Mouse (Mus musculus) myocyte (in vitro differentiated cells): ENCODE results near the gene Fabp3. TPM values are rescaled to one million over a fixed set of nuclear protein-coding genes. Genes with fewer than 3 reads are reported as not detected.

Source experiments
- H3K27me3 ChIP-seq: one replicate; pipeline ENCODE4 v1.6.1; 2011; ENCODE audit not compliant: control insufficient read depth, insufficient read depth, insufficient read length
- H3K36me3 ChIP-seq: one replicate; pipeline ENCODE4 v1.6.1; 2011; ENCODE audit not compliant: control insufficient read depth, insufficient read depth
- H3K4me2 ChIP-seq: one replicate; pipeline ENCODE4 v1.6.1; 2011; ENCODE audit warnings: low read depth, control low read depth
- H3K4me3 ChIP-seq: one replicate; pipeline ENCODE4 v1.5.1; 2011; ENCODE audit warnings: mild to moderate bottlenecking, control low read depth, moderate library complexity
- H3K79me2 ChIP-seq: one replicate; pipeline ENCODE4 v1.6.1; 2011; ENCODE audit not compliant: control insufficient read depth, insufficient read depth
- H3ac ChIP-seq: one replicate; pipeline ENCODE4 v1.6.1; 2011; ENCODE audit not compliant: control insufficient read depth, insufficient read length
- CEBPB ChIP-seq: IDR thresholded peaks from 2 replicates; pipeline ENCODE4 v1.6.1; 2011; ENCODE audit warnings: mild to moderate bottlenecking, moderate library complexity; ENCODE audit not compliant: poor library complexity, insufficient read depth, severe bottlenecking
- E2F4 ChIP-seq: IDR thresholded peaks from one replicate; pipeline ENCODE4 v1.6.1; 2011; ENCODE audit warnings: mild to moderate bottlenecking, control low read depth, moderate library complexity; ENCODE audit not compliant: insufficient read depth
- MAX ChIP-seq: IDR thresholded peaks from one replicate; pipeline ENCODE4 v1.6.1; 2011; ENCODE audit warnings: low read depth, mild to moderate bottlenecking, control low read depth
- MYOD1 ChIP-seq, 3 experiments: IDR thresholded peaks; one replicate each; pipeline ENCODE4 v1.6.1; 2011; ENCODE audit warnings: control low read depth in 2 of 3, low read depth in 2 of 3, mild to moderate bottlenecking in 2 of 3, moderate library complexity in 1 of 3; ENCODE audit not compliant: insufficient read length in 2 of 3, control insufficient read depth in 1 of 3
- MYOG ChIP-seq, 3 experiments: IDR thresholded peaks; one replicate each; pipeline ENCODE4 v1.6.1; 2011; ENCODE audit warnings: control low read depth in 2 of 3, low read depth in 2 of 3, mild to moderate bottlenecking in 2 of 3; ENCODE audit not compliant: insufficient read length in 2 of 3, control insufficient read depth in 1 of 3, insufficient read depth in 1 of 3
- POLR2A ChIP-seq: IDR thresholded peaks from one replicate; pipeline ENCODE4 v1.6.1; 2011; ENCODE audit warnings: low read depth, mild to moderate bottlenecking, control low read depth, moderate library complexity; ENCODE audit not compliant: insufficient read length
- POLR2AphosphoS2 ChIP-seq: IDR thresholded peaks from one replicate; pipeline ENCODE4 v1.6.1; 2011; ENCODE audit warnings: low read depth, control low read depth; ENCODE audit not compliant: insufficient read length
- REST ChIP-seq: IDR thresholded peaks from one replicate; pipeline ENCODE4 v1.6.1; 2011; ENCODE audit warnings: mild to moderate bottlenecking, control low read depth, moderate library complexity; ENCODE audit not compliant: insufficient read depth, insufficient read length
- SRF ChIP-seq: IDR thresholded peaks from one replicate; pipeline ENCODE4 v1.6.1; 2011; ENCODE audit warnings: low read depth; ENCODE audit not compliant: control insufficient read depth, insufficient read length
- TCF12 ChIP-seq: IDR thresholded peaks from one replicate; pipeline ENCODE4 v1.6.1; 2011; ENCODE audit warnings: mild to moderate bottlenecking, control low read depth; ENCODE audit not compliant: poor library complexity, insufficient read depth, severe bottlenecking
- TCF3 ChIP-seq: IDR thresholded peaks from one replicate; pipeline ENCODE4 v1.6.1; 2011; ENCODE audit warnings: low read depth, control low read depth; ENCODE audit not compliant: insufficient read length
- USF1 ChIP-seq: IDR thresholded peaks from one replicate; pipeline ENCODE4 v1.6.1; 2011; ENCODE audit warnings: low read depth, mild to moderate bottlenecking, control low read depth, moderate library complexity
- polyA plus RNA-seq: library from polyadenylated mRNA; unstranded; fragments of >200 nt; fragmentation: generic; extraction: Trizol; gene quantifications from one replicate; pipeline ENCODE4 v1.2.1, GENCODE M21; 2012; ENCODE audit warnings: missing spikeins

Fabp3 gene
- polyA plus RNA-seq, 1 experiment: 71.9 TPM

DNA sequence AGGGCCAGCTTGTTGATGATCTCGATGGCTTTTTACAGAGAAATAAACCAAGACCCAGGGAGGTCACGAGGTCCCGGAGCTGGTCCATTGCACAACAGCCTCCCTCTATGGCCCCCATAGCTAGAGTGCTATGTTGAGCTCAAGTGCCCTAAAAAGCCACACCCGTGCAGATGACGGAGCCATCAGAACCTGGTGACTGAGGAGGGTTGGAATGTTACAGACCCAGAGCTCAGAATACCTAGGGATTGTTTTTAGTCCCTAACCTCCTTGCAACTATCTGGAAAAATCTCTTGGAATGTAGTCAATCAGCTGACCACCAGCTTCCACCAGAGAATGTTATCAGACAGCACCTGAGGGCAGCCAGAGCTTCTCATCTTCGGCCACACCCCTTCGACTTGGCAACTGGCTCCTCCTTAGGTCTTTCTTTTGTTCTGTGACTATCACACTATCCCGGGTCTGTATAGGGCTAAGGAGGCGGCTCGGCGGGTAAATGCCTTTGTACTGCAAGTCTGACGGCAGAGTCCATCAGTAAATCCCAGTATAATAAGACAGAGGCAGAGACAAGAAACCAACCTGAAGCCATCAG lies 6.0 kb upstream of the Fabp3 start:
- Histone ChIP-seq H3K4me3 (no peak overlapping the region), H3K27me3 (no peaks in the 10 kb centered on the region), H3K36me3 (no peaks in the 10 kb centered on the region), H3K4me2 (no peak overlapping the region), H3ac (no peak overlapping the region), H3K79me2 (no peaks in the 10 kb centered on the region)
- TF ChIP-seq TCF3 (no peak), CEBPB (no peak), E2F4 (no peak), USF1 (no peak), SRF (no peak), REST (no peak), MYOG (IDR thresholded peaks at IDR 0.05; ENCODE audit: control insufficient read depth in 1 of 3, insufficient read depth in 1 of 3, insufficient read length in 2 of 3, low read depth in 2 of 3) (no peak), POLR2A (no peak), TCF12 (no peak), POLR2AphosphoS2 (no peak), MYOD1 (IDR thresholded peaks at IDR 0.05; ENCODE audit: control insufficient read depth in 1 of 3, insufficient read length in 2 of 3, low read depth in 2 of 3) (no peak), MAX (no peak)

- H3K27me3 ChIP-seq: no peaks in the 10 kb centered on the region
- no peak overlapping the region for H3K4me2 ChIP-seq
- no peak overlapping the region for H3ac ChIP-seq
- H3K79me2 ChIP-seq: no peaks in the 10 kb centered on the region
- H3K4me3 ChIP-seq: no peak overlapping the region
- TF ChIP-seq MYOG (IDR thresholded peaks at IDR 0.05; ENCODE audit: control insufficient read depth in 1 of 3, insufficient read depth in 1 of 3, insufficient read length in 2 of 3, low read depth in 2 of 3): no peak
- TF ChIP-seq TCF3: no peak
- no peak for TF ChIP-seq POLR2A
- TF ChIP-seq USF1: no peak
- no peak for TF ChIP-seq REST
- TF ChIP-seq E2F4: no peak
- no peak for TF ChIP-seq SRF
- no peak for TF ChIP-seq CEBPB
- TF ChIP-seq POLR2AphosphoS2: no peak
- TF ChIP-seq TCF12: no peak
- TF ChIP-seq MAX: no peak
- no peak for TF ChIP-seq MYOD1 (IDR thresholded peaks at IDR 0.05; ENCODE audit: control insufficient read depth in 1 of 3, insufficient read length in 2 of 3, low read depth in 2 of 3)
- no peaks in the 10 kb centered on the region for H3K36me3 ChIP-seq
These were observed 3.6 kb upstream of the Fabp3 start for GRCm38 (mm10) chr4:130304746-130305145.

GRCm38 (mm10) chr4:130306796-130307630 lies 1.4 kb upstream of the Fabp3 start:
- peak in 1 of 3 experiments; percentile 8 for TF ChIP-seq MYOD1 (IDR thresholded peaks at IDR 0.05; ENCODE audit: control insufficient read depth in 1 of 3, insufficient read length in 2 of 3, low read depth in 2 of 3)
- no peak for TF ChIP-seq E2F4
- Histone ChIP-seq H3K4me3 (no peak overlapping the region), H3K36me3 (no peaks in the 10 kb centered on the region), H3K4me2 (no peak overlapping the region), H3K79me2 (no peaks in the 10 kb centered on the region), H3K27me3 (no peaks in the 10 kb centered on the region), H3ac (no peak overlapping the region)

- Histone ChIP-seq H3K27me3 (no peaks in the 10 kb centered on the region), H3K4me3 (peak overlapping the region; percentile 29)
These were observed 554 bp upstream of the Fabp3 start for GRCm38 (mm10) chr4:130307851-130308230.

GRCm38 (mm10) chr4:130309254-130309653 lies 859 bp downstream of the Fabp3 start:
- Histone ChIP-seq H3K79me2 (no peaks in the 10 kb centered on the region), H3K4me3 (peak overlapping the region; percentile 29), H3K36me3 (no peaks in the 10 kb centered on the region), H3ac (no peak overlapping the region), H3K4me2 (peak overlapping the region; percentile 73), H3K27me3 (no peaks in the 10 kb centered on the region)
- TF ChIP-seq POLR2AphosphoS2: no peak
- TF ChIP-seq POLR2A: no peak
- TF ChIP-seq USF1: no peak
- TF ChIP-seq TCF3: no peak
- TF ChIP-seq REST: no peak
- no peak for TF ChIP-seq E2F4
- no peak for TF ChIP-seq MYOG (IDR thresholded peaks at IDR 0.05; ENCODE audit: control insufficient read depth in 1 of 3, insufficient read depth in 1 of 3, insufficient read length in 2 of 3, low read depth in 2 of 3)
- no peak for TF ChIP-seq MAX

More at GRCm38 (mm10) chr4:130307851-130308230, 554 bp upstream of the Fabp3 start:
- Histone ChIP-seq H3K4me2 (peak overlapping the region; percentile 73), H3K79me2 (no peaks in the 10 kb centered on the region), H3ac (no peak overlapping the region), H3K36me3 (no peaks in the 10 kb centered on the region)
- peak in 1 of 3 experiments; percentile 38 for TF ChIP-seq MYOG (IDR thresholded peaks at IDR 0.05; ENCODE audit: control insufficient read depth in 1 of 3, insufficient read depth in 1 of 3, insufficient read length in 2 of 3, low read depth in 2 of 3)
- TF ChIP-seq POLR2AphosphoS2: no peak
- no peak for TF ChIP-seq USF1
- no peak for TF ChIP-seq REST
- TF ChIP-seq MYOD1 (IDR thresholded peaks at IDR 0.05; ENCODE audit: control insufficient read depth in 1 of 3, insufficient read length in 2 of 3, low read depth in 2 of 3): peak in 1 of 3 experiments; percentile 51
- no peak for TF ChIP-seq CEBPB
